Mouse (Mus musculus): ENCODE results near the gene Plxnb2.

Gene Plxnb2

DNA sequence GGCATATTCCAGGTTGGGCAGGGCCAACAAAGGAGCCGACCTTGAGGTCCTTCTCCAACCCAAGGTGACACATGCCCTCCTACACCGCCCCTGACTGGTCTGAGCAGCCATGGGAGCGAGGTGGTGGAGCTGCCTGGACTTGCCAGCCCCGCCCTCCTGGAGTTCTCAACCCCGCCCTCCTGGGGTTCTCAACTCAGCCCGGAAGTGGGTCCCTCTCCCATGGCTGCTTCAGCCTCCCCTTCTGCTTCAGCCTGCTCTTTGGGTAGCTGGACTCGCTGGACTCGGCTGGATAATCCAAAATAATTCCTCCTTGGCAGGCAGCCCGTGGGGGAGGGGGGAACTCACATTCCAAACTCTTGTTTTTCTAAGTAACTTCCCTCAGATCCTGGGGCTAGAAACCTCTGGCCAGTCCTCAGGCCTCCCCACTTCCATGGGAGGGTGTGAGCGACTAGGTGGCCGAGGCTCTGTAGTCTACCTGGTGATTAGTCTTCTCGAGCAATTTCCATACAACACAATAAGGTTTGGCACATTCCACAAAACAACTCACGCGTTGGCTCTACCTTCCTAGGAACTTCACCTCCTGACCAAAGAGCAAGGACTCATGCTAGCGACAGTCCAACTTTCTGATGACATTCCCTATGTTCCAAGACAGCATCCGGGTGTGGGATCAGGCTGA is 1.5 kb downstream of the Plxnb2 start:
- DNase-seq = peak; percentile 90 to 97

DNA sequence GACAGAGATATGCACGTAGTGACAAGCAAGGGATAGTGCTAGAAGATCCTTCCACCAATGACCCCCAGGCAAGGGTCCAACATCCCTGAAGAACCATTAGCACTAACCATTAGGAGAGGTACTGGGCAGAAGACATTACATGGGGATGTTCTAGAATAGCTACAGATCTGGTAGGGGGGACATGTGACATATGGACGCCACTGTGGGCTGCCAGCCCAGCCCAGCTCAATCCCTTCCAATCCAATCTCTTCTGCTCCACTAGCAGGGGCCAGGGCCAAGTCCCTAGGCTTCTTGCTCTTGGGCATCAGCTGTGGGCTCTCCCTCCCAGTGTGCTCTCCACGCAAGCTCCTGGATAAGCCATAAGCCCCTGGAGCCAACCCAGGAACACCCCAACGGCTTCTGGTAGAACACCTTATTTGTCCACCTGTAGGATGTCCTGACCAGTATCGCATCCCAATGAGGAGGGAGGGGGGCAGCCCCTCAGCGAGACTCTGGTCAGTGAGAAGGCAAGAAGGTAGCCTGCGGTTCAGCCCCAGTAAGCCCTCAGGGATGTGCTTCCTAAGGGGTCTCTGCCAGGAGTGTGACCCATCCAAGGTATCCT is 2.2 kb downstream of the Plxnb2 start:
- DNase-seq = peak in 1 of 2 experiments; percentile 66

DNA sequence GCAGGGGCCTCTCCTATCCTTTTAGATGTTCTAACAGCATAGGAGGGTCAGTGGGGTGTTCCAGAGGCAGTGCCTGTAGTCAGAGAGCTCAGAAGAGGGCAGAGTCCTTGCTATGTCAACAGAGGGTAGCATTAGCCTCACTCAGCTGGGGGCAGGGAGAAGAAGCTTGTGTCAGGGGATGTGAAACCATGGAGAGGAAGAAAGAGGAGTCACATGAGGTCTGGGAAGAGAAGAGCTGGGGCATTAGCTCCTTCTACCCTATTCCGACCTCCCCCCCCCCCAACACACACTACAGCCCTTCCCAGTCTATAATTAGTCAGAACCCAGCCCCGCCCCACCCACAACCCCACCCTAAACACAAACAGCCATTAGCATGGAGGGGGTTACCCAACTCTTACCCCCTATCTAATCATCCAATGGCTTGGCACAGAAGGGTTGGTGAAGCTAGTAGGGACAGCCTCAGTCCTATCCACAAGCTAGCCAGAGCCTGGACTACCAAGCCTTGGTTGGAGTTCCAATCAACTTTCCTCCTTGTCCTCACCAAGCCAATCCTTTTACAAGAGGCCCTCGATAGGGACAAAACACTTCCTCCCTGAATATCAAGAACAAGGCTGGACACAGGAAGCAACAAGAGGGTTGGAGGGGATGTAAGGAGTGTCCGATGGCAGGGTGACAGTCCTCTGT is 2.9 kb downstream of the Plxnb2 start:
- peak; percentile 40 to 74 for DNase-seq

DNA sequence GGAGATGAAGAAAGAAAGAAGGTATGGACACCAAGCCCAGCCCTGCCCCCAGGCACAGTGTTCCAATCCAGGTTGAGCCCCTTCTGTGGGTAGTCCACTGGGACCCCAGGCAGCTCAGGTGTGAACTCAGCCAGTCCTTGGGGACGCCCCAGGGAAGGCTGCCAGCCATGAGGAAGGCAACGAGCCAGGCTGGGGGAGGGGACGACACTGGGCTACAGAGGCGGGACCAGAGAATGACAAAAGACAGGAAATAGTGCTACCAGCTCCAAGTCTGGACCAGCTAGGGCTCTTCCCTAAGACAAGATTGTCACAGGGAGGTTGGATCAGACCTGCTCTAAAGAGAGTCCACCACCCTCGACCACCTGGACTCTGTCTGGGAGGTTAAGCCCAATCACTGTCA is 3.5 kb downstream of the Plxnb2 start:
- DNase-seq = peak; percentile 92 to 95

DNA sequence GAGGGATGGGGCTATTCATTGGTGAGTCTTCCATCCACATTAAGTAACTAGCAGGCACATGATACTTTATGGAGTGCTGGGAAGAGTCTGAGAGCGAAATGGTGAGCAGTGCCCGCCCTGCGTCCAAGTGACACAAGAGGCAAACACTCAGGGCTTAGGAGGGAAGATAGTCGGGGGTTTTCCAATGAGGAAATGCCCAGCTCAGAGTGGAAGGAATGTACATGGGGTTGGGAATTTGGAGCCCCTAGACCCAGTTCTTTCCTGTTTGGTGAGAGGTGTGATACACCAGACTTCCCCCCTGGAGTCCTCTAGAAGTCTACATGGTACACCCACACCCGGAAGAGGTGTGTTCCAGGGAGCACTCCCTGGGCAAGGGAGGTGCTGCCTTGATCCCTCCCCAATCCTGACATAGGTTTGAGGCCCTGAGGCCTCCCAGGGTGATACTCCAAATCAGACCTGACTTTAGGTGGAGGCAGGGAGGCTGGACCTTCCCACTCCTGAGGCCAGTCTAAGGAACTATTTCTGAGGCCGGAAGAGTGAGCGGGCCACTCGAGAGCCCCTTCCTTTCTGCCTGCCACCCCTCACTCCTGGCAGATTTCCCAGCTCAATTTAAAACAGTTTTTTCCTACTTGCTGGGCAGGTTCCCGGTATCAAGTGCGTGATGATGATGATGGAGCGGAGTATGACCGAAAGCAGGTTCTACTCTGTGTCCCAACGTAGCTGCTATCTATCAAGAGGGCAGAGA is 5.0 kb downstream of the Plxnb2 start:
- DNase-seq = peak in 1 of 2 experiments; percentile 49

DNA sequence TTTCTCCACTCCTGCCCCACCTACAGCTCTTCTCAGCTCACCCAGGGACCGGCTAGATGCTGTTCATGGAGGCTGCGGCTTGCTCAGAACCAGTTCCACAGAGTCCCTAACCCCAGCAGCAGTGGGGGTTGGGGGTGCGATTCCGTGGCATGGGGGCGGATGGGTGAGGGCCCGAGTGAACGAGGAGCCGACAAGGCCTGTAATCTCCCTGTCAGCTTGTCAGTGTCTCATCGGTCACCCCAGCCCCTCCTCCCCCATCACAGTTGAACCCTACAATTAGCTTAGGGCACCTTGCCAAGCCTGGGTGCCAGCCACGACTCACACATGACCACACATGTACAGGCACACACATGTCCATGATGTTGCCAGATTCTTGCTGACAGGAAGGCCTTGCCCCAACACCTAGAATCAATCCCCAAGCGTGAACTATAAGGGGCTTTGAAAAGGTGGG is 5.7 kb downstream of the Plxnb2 start:
- peak; percentile 47 to 75 for DNase-seq

DNA sequence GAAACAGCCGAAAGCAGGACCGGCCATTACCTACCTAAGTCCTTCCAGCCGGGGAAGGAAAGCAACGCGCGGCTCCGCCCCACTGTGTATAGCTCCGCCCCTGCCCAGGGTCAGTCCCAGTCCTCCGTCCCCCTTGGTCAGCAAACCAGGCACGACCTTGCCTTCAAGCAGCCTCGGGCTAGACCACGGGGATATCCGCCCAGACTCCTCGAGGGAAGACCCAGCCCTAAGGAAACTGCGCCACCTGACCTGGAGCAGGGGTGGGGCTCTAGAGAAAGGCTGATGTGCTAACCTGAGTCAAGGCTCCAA is 6.7 kb downstream of the Plxnb2 start:
- DNase-seq = peak; percentile 88 to 96

DNA sequence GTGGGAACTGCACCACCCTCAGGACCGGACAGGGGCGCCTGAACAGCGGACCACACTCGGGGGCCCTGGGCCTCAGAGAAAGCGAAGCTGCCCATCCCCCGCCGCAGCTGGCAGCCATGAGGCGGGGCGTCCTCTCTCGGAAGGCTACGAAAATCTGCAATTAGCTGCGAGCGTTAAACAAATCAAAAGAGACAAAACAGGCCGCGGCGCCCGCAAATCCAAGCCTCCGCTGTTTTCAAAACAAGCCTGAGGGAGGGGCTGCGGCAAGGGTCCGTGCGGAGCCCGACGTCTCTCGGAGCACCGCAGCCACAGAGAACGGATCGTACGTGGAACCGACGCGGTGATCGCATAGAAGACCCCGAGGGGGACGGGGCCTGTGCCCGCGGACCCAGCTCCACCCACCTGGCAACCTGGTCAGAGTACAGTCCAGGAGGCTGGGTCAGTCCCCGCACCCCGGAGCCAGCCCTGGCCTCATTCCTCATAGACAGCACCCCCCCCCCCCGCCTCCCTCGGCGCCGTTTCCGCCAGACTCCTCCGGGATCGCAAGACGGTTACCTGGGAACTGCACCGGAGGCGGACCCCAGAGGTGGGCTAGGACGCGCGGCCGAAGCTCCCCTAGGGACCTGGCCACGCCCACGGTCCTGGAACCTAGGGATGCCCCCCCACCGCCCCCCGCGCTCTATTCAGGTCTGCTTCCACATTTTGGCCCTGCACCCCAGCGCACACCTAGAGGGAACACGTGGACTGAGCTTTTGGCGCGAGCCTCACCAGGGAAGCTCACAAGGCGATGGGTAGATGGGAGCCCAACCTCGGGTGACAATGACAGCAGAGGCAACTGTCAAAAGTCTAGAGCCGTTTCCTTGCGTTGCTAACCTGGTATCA is 7.3 kb downstream of the Plxnb2 start:
- peak; percentile 78 to 92 for DNase-seq

DNA sequence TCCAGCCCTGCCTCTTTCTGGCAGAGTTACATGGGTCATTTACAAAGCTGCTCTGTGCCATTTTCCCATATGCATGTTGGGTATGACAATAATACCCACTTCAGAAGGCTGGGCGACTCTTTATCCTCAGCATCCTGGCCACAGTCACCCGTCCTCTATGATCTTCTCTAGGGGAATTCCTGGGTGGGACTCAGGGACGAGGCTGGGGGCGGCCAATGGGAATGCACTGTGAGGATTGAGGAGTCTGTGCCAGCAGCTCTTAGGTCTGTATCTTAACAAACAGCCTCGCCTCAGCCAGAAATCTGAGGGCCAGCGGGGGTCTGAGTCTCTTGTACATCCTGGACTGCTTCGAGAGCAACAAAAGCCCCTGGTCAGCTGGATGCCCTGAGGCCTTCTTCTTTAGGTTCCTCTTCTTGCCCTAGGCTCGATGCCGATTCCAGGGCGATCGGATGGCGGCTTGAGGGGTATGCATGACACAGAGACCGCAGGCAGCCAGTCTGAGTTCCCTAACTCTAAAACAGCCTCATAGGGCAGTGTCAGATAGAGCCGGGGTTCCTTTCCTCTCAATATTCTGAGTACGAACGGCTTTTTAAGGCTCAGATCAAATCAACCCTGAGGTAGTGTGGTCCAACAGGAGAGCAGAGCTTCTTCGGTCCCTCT is 8.2 kb downstream of the Plxnb2 start:
- DNase-seq = no peak

DNA sequence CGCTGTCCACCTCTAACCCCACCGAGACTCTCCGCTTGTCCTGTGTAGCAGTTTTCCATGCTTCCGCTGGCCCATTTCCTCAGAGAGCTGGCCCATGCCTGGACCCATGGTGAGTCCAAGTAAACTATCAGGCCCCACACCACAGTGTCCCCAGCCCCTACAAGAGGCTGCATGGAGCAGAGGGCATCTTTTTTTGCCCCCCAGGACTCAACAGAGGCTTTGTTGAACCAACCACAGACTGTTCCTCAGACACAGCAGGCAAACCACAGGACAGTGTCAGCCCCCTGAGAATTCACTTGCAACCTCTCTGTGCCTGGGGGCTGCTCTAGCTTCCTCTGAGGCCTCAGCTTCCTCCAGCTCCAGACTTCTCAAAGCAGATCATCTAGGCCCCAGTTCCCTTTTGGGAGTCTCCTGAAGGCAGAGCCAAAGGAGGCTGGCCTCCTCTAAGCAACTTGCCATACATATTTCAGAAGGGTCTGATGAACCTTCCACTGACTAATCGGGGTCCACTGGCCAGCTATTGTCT is 9.0 kb downstream of the Plxnb2 start:
- DNase-seq = no peak

DNA sequence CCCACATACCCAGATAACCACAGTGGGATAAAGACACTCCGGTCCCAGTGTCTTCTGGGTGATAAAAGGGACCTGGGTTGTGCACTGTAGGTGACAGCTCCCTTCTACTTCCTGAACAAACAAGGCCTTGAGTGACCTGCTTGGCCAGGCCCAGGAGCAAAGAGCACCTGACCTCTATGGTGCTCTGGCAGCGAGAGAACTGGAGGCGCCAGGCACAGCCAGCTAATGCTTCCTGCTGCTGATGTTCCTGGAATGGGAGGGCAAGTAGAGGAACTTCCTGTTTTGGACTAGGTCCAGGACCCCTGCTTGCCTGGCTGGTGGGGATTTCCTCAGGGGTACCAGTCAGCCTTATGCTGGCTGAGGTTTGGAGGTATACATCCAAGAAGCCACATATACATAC is 10.5 kb downstream of the Plxnb2 start:
- peak; percentile 73 to 91 for DNase-seq

DNA sequence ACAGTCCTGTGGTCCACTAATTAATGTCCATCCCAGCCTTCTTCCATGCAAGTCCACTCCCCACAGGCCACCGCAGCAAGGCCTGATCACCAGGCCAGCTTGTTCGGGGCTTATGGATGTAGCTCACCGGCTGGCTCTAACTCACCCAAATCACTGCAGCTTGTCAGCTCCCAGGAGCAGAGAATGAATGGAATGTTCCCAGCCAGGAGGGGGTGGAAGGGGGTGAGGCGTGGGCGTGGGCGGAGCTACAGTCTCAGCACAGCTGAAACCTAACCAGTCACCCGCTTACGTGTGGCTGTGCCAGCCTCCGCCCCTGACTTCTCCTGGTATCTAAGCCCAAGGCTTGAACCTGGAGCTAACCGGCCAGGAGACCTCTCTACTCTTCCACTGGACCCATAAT is 11.2 kb downstream of the Plxnb2 start:
- DNase-seq = peak; percentile 94 to 96

DNA sequence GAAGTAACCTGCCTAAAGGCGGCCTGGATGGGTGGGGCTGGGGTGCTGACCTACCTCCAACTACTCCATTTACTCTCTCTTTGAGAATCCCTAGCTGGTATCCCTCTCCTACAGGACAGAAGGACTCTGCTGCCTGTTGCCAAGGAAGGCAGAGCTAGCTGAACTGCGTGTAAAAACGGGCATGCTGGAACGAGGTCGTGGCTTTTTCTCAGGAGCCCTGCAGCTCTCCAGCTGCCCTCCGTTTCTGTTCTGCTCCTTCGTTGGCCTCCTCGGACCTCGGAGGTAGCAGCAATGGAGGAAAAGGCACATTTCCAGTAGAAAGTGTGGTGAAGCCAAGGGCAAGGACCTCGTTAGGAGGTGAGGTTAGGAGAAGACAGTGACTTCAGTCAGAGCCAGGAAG is 11.7 kb downstream of the Plxnb2 start:
- no peak for DNase-seq

DNA sequence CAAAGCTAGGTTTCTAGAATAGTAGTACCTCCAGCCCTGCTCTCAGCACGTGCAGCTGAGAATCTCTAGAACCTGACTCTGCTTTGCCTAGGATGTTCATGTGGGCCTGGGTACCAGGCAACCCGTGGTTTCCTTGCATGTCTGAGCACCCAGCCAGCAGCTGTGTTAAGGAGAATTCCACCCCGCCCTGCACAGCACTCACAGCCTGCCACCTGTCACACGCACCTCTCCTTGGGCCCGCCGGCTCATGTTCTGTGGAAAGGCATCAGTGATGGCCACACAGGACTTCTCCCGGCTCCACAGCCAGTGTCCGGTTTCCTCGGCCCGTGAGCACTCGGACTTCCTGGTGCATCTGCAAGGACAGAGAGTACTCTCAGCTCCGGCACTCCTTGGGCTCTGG is 15.1 kb downstream of the Plxnb2 start:
- DNase-seq = no peak

DNA sequence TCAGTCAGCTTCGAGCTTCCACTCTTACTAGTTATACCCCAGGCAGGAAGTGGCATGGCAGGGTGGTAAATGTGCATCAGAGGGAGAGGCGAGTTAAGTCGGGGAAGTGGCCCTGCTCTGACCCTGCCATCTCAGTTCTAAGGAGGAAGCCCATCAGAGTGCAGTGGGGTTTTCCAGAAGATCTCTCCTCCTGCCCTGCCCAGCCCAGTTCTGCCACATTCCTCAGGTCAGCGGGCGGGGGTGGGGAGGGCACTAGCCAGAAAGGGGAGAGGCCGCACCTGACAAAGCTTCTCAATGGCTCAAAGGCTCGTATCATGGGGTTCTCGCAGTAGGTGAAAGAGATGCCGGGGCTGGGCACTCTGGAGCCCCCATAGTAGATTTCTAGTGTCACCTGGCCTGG is 19.2 kb downstream of the Plxnb2 start:
- no peak for DNase-seq

DNA sequence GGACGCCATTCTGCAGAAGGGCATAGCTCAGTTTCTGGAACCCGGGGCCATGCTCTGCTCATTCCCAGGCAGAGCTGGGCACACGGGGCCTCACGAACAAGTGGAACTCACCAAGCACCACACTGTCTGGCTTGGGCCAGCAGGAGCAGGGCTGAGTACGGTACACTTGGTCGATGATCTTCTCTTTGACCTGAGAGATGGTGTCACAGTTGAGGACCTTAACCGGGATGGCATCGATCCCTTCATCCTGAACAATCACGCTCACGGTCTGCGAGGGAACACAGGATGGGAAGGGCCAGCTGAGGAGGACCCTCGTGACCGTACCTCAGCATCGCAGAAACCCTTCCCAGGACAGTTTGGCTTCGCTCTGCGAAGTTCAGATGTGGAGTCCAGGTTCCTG is 22.1 kb downstream of the Plxnb2 start:
- DNase-seq = no peak

DNA sequence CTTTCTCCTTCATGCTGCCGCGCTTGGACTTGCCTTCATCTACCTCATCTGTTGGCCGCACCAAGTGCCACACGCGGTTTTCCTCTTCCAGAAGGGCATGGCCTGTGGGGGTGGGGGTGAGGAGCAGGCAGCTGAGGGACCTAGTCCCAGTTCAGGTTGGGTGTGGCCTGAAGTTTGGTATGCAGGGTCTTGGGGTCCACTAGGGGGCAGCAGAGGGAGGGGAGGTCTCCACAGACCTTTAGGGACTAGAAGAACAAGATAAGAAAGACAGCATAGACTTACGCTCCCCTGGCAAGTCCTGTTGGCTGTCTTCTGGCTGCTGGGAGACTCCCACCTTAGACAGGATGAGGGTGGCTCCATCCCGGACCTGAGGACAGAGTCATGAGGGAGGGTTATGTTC is 22.6 kb downstream of the Plxnb2 start:
- peak; percentile 85 for DNase-seq

DNA sequence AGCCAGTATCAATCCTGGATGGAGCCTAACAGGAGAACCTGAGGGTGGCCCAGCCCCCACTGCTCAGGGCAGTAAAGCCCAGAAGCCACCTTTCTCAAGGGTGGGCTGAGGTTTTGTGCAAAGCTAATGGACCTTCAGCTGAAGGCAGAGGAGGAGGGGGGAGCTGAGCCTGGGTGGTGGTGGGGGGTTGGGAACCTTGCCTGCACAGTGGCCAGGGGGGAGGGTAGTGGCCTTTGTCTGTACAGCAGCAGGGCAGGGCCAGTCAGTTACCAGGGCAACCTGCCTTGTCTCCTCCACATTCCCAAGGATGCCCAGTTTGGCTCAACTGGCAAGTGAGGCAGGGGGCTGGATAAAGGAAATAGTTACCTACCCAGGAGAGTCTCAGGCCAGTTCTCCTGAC is 28.3 kb downstream of the Plxnb2 start:
- DNase-seq = no peak

DNA sequence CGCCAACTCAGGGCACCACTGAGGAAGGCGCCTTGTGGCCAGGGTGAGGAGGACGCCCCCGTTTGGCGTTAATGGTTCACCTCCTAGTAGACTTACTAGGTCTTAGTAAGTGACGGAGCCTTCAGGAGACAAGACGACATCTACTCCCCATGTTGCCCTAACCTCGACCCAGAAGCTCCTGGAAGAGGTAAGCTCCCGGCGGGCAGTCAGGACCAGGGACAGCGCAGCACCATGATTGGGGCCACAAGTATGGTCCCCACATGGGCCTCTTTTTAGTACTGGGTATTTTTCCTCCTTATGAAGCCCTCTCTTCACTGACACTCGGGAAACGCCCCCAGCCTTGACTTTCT is 30.6 kb downstream of the Plxnb2 start:
- DNase-seq = peak in 1 of 2 experiments; percentile 51

DNA sequence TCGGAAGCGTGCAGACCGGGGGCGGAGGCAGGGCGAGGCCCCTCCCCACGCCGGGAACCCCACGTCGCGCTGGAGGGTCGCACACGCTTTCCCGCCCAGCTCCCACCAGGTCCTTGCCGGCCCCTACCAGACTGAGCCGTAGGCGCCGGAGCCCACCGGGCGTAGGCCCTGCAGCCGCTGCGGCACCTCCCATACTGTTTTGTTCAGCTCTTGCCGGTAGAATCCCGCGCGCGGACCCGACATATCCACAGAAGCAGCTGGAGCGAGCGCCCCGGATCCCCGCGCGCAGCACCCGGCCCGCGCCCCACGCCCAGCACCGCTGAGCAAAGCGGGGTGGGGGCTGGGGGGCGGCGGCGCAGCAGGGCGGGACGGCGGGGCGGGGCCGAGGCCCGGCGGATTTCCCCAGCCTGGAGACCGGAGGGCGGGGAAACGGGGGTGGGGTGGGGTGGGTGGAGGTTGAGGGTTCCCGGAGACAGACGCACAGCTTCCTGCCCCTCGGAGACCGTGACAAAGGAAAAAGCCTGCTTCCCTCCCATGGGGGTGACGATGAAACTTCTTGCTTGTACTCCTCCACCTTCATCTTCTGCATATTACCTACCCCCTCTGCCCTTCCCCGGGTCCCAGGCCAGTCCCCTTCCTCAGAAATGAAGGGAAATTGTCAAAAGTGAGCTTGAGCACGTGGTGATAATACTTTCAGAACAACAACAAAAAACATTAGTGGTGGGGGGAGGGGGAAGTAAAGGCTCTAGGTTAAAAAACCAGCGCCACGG is 31.1 kb downstream of the Plxnb2 start, which contains the start of gene Mapk11:
Mapk11 (minus strand) TSS at position 358 of the 770 bp plus-strand sequence.
- DNase-seq = peak; percentile 54 to 64
